Mouse (Mus musculus) MEL-GATA-1-ER (cell line): ENCODE data around the gene Ffar4.

ENCODE experiments used
- DNase-seq: peaks from one replicate; pipeline ENCODE4 v3.0.0-alpha.2; 2012; ENCODE audit warnings: low read depth; ENCODE audit errors: extremely low read depth

Gene Ffar4

DNA sequence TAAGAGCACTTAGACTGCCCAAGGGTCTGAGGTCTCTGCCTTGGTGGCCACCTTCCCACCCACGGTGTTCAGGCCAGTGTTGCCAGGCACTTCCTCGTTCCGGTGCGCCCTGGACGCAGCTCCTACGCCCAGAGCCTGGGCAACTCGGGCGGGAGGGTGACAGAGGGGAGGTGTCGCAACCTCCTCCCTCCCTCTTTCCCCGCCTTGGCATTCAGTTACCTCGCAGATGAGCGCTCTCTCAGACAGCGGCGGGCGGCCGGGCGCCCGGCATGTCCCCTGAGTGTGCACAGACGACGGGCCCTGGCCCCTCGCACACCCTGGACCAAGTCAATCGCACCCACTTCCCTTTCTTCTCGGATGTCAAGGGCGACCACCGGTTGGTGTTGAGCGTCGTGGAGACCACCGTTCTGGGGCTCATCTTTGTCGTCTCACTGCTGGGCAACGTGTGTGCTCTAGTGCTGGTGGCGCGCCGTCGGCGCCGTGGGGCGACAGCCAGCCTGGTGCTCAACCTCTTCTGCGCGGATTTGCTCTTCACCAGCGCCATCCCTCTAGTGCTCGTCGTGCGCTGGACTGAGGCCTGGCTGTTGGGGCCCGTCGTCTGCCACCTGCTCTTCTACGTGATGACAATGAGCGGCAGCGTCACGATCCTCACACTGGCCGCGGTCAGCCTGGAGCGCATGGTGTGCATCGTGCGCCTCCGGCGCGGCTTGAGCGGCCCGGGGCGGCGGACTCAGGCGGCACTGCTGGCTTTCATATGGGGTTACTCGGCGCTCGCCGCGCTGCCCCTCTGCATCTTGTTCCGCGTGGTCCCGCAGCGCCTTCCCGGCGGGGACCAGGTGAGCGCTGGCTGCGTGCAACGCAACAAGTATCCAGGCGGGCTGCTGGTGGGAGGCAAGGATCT lies at the start of gene Ffar4:
TSS of gene Ffar4 (plus strand) at position 214 of the 901 bp plus-strand sequence.
- no peak for DNase-seq

DNA sequence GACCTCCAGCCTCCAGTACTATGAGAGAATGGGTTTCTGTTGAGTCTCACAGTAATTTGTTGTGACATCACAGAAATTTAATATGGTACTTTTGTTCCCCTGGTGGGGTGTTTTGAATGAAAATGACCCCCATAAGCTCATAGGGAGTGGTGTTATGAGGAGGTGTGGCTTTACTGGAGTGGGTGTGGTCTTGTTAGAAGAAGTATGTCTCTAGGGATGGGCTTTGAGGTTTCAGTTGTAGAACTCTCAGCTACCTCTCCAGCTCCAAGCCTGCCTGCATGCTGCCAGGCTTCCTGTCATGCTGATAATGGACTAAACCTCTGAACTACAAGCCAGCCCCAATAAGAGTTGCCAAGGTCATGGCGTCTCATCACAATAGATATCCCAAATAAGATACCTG lies 47.2 kb upstream of the Ffar4 start:
- no peak for DNase-seq

DNA sequence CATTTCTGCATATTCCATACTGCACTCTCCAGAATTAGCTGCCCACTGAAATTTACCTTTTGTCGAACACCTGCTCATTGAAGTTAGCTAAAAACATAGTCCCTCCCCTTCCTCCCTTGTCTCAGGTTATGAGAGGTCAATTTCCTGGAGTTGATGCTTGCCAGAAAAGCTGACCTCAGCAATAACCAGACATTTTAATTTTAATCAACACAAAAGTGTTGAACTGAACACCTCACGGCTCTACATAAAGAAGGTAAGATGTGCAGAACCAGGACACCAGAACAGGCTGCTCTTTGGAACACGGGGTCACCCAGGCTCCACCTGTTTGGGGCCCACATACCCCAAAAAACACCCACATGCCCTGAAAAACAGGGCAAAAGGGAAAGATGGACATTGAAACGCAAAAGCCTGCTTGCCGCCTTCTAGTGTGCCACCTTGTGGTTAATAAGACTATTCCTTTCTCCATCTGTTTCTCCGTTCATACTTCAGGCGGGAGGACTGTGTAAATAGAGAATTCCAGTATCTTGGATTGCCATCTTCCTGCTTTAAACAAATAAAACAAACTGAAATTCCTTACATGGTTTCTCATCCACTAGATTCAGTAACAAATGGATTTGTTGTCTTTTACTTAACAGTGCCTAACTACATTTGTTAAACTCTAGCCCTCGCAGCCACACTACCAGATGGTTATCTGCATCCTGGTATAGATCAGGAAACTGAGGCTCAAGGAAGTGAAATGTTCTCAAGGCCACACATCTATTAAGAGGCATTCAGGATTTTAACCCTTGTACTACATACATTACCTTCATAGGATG lies 43.4 kb upstream of the Ffar4 start:
- DNase-seq: no peak

DNA sequence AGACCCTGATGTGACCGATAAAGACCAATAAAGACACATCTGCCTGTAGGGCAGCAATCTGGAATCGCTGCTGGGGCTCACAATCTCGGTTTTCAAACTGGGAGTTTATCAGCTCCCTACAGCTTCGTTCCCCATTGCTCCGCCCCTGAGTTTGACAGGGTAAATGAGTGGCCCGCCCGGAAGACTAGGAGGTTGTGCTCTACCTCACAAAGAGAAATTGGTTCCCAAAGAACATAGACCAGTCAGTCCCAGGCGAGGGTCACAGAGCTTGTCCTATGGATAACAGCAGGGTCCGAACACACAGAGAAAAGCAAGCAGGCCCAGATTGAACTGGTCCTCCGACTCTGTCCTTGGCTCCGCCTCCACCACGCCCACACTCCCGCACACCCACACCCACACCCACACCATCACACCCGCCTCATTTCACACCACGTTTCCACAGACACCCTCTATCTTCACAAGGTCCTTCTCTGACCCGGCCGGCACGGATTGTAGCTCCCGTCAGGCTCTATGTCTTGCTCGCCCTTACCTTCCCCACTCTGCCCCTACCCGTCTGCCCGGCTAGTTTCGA lies 42.6 kb upstream of the Ffar4 start:
- peak; percentile 63 for DNase-seq

DNA sequence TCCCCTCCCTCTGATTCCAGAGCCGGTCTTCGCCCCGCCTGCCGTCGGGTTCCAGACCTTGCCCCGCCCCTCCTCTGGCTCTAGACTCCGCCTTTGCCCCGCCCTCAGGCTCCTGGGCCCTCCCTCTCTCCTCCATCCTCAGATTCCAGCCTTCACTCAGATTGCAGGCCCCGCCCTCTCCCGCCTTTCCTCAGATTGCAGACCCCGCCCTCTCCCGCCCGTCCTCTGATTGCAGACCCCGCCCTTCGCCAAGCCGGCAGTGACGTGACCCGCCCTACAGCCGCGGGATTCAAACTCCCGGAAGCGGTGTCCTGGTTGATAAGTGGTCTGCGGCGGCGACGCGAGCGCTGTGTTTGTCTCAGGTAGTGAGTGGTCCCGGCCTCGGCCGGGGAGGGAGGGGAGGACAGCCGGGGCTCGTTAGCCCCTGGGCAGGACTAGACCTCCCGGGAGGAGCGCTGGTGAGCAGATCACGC lies 42.1 kb upstream of the Ffar4 start, which contains the start of gene Cep55:
TSS of gene Cep55 (plus strand) at position 292 of the 473 bp plus-strand sequence.
- peak; percentile 81 for DNase-seq

DNA sequence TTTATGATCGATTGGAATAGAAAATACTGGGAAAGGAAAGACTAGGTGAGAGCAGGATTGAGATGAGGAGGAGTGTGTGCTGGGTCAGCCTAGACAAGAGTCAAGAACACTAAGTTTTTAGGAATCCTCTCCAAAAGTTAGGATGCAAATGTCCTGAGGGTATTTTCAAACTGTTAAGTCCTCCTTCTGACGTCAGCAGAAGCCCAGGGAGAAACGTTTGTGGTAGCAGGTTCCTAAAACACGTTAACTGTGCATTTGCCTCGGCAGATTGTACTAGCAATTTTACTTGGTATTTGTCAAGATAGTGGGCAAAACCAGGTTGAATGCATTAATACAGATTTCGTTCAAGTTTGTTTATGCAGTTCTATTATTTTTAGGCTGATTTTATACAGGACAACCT lies 41.1 kb upstream of the Ffar4 start:
- peak; percentile 11 for DNase-seq

DNA sequence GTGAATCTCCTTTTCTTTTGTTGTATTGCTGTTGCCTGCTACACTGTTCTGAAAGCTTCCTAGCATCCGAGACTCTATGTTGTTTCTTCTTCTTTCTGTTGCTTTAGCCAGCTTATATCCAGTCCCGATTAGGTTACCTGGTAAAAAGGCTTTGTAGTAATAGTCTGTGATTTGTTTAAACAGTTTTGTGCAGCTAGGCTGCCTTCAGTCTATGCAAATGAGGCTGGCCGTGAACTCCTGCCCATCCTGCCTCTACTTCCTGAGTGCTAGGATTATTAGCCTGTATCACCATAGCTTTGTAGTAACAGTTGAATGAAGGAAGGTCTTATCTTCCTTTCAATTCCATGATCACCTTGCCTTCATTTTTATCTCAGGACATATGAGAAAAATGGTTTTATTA lies 40.6 kb upstream of the Ffar4 start:
- no peak for DNase-seq

DNA sequence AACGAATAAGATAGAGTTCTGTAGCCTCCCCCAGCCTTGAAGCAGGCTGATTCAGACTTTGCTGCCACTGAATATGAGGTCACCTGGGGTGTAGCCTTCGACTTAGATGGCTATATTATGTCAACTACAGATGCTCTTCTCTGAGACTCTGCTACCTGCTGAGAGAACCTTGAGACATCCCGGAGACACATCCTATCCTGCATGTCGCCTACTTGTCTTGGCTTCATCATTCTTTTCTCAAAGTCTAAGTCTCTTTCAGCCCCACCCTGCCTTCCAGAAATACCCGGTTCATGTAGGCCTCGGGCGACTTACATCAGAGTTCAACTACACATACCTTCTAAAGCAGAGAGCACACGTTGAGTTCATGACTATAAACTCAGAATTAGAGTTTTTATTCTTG lies 39.9 kb upstream of the Ffar4 start:
- DNase-seq: no peak

DNA sequence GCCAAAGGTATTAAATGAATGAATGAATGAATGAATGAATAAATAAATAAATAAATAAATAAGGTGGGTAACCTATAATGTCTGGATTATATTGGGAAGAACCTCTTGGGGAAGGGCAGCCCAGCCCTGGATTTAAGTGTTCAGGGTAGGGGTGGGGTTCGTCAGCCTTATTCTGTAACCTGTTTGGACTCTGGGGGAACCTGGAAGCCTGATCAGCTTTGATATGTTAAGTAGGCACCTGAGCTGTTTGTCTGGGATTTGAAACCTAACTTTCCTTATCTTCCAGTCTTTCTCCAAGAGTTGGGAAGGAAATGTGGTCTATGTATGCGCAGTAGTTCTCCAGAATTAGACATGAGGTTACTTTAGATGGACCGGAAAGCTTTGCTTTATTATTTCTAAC lies 33.7 kb upstream of the Ffar4 start:
- no peak for DNase-seq

DNA sequence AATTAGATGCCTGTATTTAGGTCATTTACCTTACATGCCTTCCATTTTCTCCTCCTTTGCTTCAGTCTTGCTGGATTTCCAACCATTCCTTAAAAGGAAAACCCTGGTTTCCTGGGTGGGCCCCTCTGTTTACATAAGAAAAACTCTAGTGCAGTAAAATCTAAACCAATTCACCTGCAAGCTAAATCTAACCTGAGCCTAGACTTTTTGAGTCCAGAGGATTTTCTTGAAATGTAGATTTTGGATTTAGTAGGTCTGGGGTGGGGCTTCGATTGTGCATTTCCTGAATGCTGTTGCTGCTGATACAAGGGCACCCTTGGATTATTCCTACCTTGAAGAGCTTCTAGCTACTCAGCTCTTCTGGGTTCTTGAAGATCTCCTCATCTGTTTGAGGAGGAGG lies 32.8 kb upstream of the Ffar4 start:
- DNase-seq: no peak

DNA sequence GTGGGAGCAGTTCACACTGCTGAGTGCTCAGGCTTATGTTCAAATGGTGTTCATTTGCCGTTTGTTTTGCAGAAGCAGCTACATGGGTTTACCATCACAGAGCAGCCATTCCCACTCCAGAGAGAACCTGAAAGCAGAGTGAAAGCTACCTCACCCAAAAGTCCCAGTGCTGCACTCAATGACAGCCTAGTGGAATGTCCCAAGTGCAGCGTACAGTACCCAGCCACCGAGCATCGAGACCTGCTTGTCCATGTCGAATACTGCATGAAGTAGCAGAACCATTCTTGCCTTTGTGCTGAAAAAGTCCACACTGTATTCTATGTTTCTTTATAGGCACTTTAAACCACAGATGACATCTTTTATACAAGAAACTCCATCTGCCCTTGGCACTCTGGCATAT lies 23.6 kb upstream of the Ffar4 start:
- DNase-seq: no peak

DNA sequence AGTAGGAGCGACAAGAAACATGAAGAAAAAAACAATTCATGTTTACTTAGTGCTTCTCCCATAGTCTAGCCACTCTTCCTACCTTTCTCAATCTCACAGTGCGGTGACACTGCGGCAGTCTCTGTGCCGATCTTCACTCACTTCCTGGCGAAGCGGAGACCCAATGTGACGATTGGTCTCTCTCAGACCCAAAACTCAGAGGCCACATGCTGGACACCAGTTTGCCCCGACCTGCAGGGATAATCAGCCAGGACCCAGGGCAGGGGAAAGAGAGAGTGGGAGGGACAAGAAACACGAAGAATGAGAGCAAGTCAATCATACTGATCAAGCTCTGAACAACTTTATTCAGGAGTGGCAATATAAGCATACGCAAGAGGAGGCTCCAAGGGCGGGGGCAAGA lies 21.8 kb upstream of the Ffar4 start:
- DNase-seq: no peak

DNA sequence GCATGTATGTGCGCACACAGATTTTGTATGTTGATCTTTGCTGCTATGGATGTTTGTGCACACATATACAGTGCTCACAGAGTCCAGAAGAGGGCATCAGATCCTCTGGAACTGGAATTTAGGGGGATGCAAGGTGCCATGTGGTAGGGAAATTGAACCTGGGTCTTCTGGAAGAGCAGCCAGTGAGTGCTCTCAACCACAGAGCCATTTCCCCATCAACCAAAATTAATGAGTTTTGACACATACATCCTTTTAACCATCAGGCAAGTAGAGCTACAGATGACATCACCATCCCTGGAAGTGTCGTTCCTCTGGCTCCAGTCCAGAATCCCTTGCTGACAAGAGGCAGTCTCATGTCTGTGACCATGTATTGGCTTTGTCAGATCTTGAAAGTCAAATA lies 20.6 kb upstream of the Ffar4 start:
- no peak for DNase-seq

DNA sequence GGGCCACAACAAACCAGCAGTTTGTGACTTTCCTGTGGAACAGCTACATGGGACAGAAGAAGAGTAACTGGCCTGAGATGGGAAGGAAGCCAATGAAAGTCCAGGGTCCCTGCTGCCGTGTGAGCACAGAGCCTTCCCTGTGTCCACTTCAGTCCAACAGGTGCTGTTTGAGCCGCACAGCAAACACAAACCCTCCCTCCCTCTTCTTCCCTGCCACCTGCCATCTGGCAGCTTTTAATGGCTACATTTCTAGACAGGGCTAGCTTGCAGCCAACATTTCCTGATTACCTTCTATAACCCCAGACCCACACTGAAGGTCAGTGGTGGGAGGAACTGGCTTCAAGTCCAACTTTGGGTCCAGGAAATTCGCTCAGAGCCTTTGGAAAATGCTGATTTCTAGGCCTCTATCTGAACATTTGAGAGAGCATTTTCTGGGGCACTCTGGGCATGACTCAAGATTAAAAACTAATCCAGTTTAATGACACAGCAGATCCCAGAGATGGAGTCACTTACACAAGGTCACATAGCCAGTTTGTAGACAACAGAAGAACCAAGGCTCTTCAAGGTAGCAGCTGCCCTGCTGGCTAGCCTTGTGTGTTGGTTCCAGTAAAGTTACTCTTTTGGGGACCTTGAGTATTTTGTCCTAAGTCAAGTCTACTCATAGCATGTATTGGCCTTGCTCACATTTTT lies 18.9 kb upstream of the Ffar4 start:
- no peak for DNase-seq

DNA sequence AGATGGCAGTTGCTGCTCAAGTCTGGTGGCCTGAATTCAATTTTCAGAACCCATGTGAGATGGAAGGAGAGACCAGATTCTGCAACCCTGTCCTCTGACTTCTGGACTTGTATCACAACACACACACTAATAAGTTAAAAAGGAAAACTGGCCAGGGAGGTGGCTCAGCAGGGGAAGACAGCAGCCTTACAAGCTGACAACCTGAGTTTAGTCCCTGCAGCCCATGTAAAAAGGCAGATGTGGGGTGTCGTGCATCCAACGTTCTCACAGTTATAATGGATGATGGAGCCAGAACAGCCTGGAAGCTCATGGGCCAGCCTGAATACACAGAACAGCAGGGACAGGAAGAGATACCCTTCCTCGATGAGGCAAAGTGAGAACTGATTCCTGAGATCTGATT lies 15.5 kb upstream of the Ffar4 start:
- no peak for DNase-seq

DNA sequence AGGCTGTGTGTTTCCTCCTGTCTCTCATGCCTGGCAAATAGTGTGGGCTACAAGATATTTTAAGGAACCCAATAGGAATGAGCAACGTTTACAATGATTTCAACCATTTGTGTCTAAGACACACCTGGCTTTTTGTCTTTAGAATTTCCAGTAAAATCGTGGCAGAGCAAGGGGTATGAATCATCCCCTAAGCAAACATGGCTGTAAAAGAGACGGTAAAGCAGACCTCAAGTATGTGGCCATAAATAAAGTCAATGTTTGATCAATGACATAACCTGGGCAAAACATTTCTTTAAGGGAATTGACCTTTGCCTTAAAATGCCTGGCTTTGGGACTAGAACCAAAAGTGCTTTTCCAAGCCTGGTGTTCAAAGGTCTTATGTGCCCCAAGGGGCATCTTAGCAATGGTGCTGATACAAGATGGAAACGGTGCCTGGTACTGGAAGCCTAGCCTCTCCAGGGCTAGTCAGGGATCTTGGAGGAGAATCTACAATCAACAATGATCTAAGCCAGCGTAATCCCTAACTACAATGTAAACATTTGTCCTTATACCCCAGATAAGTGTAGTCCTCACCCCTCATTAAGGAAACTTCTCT lies 13.8 kb upstream of the Ffar4 start:
- no peak for DNase-seq

DNA sequence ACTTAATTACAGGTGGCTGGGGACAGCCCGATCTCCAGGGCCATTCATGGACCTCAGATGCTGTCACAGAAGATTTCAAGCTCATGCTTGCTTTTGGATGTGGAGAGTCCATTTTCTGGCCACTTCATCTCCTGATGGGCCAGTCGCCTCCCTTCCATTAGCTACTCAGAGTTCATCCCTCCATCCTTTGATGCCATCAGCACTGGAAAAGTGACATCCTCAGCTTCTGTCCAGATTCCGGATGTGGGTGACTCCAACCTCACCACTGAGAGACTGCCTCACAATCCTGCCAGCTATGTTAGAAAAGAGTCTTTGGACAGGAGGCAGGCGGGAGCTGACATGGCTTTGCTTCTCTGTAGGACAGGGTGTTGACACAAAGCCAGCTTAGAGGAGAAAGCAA lies 11.0 kb upstream of the Ffar4 start:
- DNase-seq: no peak

DNA sequence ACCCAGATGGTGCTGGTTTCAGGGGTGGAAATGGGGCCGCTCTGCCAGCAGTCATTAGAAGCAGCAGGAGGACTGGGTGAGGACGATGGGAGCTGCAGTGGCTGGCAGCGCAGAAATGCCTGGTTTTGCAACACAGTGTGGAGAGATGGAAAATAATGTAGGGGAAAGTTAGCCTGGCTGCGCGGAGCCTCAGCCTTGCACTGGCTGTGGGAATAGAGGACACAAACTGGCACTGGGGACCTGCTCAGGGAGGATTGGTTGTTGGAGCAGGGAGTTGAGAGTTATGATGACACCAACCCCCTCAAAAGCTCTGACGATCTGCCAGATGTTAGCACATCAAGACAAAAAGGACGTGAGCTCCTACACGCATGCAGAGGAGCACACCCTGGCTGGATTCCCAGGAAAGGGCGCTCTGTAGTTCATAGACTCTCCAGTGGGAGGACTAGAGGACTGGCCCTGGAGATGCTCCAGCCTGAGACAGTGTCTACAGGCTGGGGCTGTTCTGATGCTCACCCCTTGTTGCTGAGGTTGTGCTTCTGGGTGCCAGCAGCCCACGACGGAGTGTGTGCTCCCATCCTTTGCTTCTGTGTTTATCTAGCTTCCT lies 9.8 kb upstream of the Ffar4 start:
- no peak for DNase-seq

DNA sequence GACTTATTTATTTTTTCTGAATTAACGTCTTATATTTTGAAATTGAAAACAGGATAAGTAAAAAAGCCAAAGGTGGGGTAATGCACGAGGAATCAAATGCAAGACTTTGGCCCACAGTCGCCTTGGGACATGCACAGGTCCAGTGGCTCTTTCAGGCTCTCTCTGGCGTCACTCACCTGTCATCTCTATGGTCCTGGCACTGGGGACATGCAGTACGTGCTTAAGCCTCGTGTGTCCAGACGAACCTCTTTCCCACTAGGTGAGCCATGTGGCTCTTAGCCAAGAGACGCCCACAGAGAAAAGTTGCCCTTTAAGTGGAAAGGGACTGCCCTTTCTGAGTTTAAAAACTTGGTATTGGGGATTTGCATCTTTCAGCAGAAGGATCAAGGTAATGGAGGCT lies 7.5 kb upstream of the Ffar4 start:
- DNase-seq: no peak

DNA sequence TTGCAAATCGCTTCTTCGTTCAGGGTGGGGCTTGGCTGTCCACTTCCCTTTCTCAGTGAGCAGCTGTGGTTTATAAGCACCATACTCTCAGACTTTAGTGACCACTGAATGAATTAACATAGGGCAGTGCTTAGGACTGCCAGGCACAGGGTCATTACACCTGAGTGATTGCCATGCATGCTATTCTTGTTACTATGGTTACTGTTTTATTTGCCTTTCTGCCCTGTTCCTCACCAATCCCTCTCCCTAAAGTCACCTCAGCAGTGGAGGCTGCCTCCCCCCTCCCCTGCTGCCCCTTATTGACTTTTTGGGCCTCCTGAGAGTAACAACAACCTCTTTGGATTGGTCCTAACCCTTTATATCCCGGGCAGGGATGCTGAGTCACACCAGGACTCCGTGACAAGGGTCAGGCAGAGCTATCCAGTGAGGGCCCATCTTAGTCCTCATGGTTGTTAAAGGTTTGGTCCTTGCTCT lies 5.3 kb upstream of the Ffar4 start:
- DNase-seq: no peak
